Mouse (Mus musculus) lung, postnatal 0 days (tissue): ENCODE measurements at regions not wholly inside any gene's neighbourhood (a gene's known extent, or its start where the extent isn't known, plus 50 kb on each side); places are given as distances from the start of the nearest gene placed in this dataset.

ENCODE experiments used
- CTCF ChIP-seq: IDR thresholded peaks from 2 replicates; pipeline ENCODE4 v1.5.1; 2016; ENCODE audit warnings: antibody characterized with exemption, mild to moderate bottlenecking
- EP300 ChIP-seq: IDR thresholded peaks from 2 replicates; pipeline ENCODE4 v1.6.1; 2016; ENCODE audit warnings: antibody characterized with exemption, mild to moderate bottlenecking, control low read depth

DNA sequence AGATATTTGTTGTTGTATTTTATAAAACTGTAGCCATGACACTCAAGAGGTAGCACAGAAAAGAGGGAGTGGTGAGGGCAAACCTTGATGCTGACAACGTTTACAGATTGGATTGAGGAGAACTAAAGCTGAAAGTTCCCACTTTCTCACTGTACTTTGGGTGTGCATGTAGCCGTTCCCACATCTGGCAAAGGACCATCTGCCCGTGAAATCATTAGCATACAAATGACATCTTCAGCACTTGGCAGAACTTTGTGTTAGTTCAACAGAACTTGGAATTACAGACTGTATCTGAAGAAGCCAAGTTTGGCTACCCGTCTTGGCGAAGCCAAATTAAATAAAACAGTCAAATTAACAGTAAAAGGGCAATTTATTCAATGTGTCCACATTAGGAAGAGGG lies 510.9 kb upstream of the Nrsn1 start:
- no peak for TF ChIP-seq CTCF
- TF ChIP-seq EP300, result no peak
